Mouse (Mus musculus): ENCODE results near the gene Ythdf1.

Gene Ythdf1

GRCm38 (mm10) chr2:180881281-180881680 is 39.5 kb downstream of the Ythdf1 start:
- no peak for DNase-seq (ENCODE audit: low read depth, low spot score)

GRCm38 (mm10) chr2:180879365-180880067 is 41.2 kb downstream of the Ythdf1 start:
- DNase-seq (ENCODE audit: low read depth, low spot score) = peak; percentile 95

GRCm38 (mm10) chr2:180870006-180870405 is 50.7 kb downstream of the Ythdf1 start:
- peak; percentile 52 for DNase-seq (ENCODE audit: low read depth, low spot score)

- peak; percentile 68 for DNase-seq (ENCODE audit: low read depth, low spot score)
Observed at GRCm38 (mm10) chr2:180861561-180861960, 59.2 kb downstream of the Ythdf1 start.

GRCm38 (mm10) chr2:180857121-180857520 is 63.6 kb downstream of the Ythdf1 start:
- DNase-seq (ENCODE audit: low read depth, low spot score) = no peak

- peak; percentile 94 for DNase-seq (ENCODE audit: low read depth, low spot score)
Observed at GRCm38 (mm10) chr2:180855005-180855544, 65.7 kb downstream of the Ythdf1 start.
